Mouse (Mus musculus): ENCODE measurements at regions not wholly inside any gene's neighbourhood (a gene's known extent, or its start where the extent isn't known, plus 50 kb on each side); places are given as distances from the start of the nearest gene placed in this dataset.

GRCm38 (mm10) chr2:50964062-50964461, 184.8 kb downstream of the Rnd3 start:
- Histone ChIP-seq H3K9me3 (ENCODE audit: control insufficient read depth, low read length) (no peaks in the 10 kb centered on the region), H3K4me2 (ENCODE audit: low read length) (no peak overlapping the region), H3K4me3 (replicated peaks; ENCODE audit: low read length) (no peak overlapping the region), H3K27me3 (replicated peaks; ENCODE audit: control insufficient read depth, insufficient read depth, low read length) (no peaks in the 10 kb centered on the region), H3K36me3 (ENCODE audit: control insufficient read depth, insufficient read depth) (no peaks in the 10 kb centered on the region), H3K9ac (replicated peaks; ENCODE audit: low read depth, low read length) (no peak overlapping the region), H3K27ac (ENCODE audit: low read length) (no peak overlapping the region), H3K4me1 (replicated peaks; ENCODE audit: control insufficient read depth, insufficient read depth, low read length) (peaks cover 7% of the 10 kb centered on the region)
- WGBS, result 95% methylated on average over 3 of the region's 3 CpGs
- no peak for ATAC-seq

GRCm38 (mm10) chr2:50961049-50961448, 187.9 kb downstream of the Rnd3 start:
- Histone ChIP-seq H3K27ac (ENCODE audit: low read length) (no peak overlapping the region), H3K4me2 (ENCODE audit: low read length) (no peak overlapping the region), H3K9ac (replicated peaks; ENCODE audit: low read depth, low read length) (no peak overlapping the region), H3K9me3 (ENCODE audit: control insufficient read depth, low read length) (no peaks in the 10 kb centered on the region), H3K4me1 (replicated peaks; ENCODE audit: control insufficient read depth, insufficient read depth, low read length) (peaks cover 3% of the 10 kb centered on the region), H3K4me3 (replicated peaks; ENCODE audit: low read length) (no peak overlapping the region), H3K27me3 (replicated peaks; ENCODE audit: control insufficient read depth, insufficient read depth, low read length) (no peaks in the 10 kb centered on the region), H3K36me3 (ENCODE audit: control insufficient read depth, insufficient read depth) (no peaks in the 10 kb centered on the region)
- WGBS, result 81% methylated on average over 4 of the region's 4 CpGs
- no peak for ATAC-seq

- peak; percentile 67 for ATAC-seq
- H3K27me3 ChIP-seq (replicated peaks; ENCODE audit: control insufficient read depth, insufficient read depth, low read length), result no peaks in the 10 kb centered on the region
- H3K9me3 ChIP-seq (ENCODE audit: control insufficient read depth, low read length), result no peaks in the 10 kb centered on the region
- no peak overlapping the region for H3K9ac ChIP-seq (replicated peaks; ENCODE audit: low read depth, low read length)
- H3K4me3 ChIP-seq (replicated peaks; ENCODE audit: low read length), result no peak overlapping the region
- H3K4me2 ChIP-seq (ENCODE audit: low read length), result no peak overlapping the region
- H3K27ac ChIP-seq (ENCODE audit: low read length), result no peak overlapping the region
- H3K4me1 ChIP-seq (replicated peaks; ENCODE audit: control insufficient read depth, insufficient read depth, low read length), result peaks cover 4% of the 10 kb centered on the region
- 72% methylated on average over 9 of the region's 9 CpGs for WGBS
- H3K36me3 ChIP-seq (ENCODE audit: control insufficient read depth, insufficient read depth), result no peaks in the 10 kb centered on the region
Measured at GRCm38 (mm10) chr2:50959323-50959722, 189.6 kb downstream of the Rnd3 start.

- WGBS, result 13% methylated on average over 6 of the region's 6 CpGs
- H3K4me1 ChIP-seq (replicated peaks; ENCODE audit: control insufficient read depth, insufficient read depth, low read length), result peaks cover 4% of the 10 kb centered on the region
- no peak for ATAC-seq
- no peaks in the 10 kb centered on the region for H3K27me3 ChIP-seq (replicated peaks; ENCODE audit: control insufficient read depth, insufficient read depth, low read length)
- no peak overlapping the region for H3K4me2 ChIP-seq (ENCODE audit: low read length)
- H3K36me3 ChIP-seq (ENCODE audit: control insufficient read depth, insufficient read depth), result no peaks in the 10 kb centered on the region
- no peak overlapping the region for H3K27ac ChIP-seq (ENCODE audit: low read length)
- H3K4me3 ChIP-seq (replicated peaks; ENCODE audit: low read length), result no peak overlapping the region
- H3K9ac ChIP-seq (replicated peaks; ENCODE audit: low read depth, low read length), result no peak overlapping the region
- H3K9me3 ChIP-seq (ENCODE audit: control insufficient read depth, low read length), result no peaks in the 10 kb centered on the region
Measured at GRCm38 (mm10) chr2:50954361-50955066, 194.4 kb downstream of the Rnd3 start.

- Histone ChIP-seq H3K36me3 (ENCODE audit: control insufficient read depth, insufficient read depth) (no peaks in the 10 kb centered on the region), H3K9me3 (ENCODE audit: control insufficient read depth, low read length) (no peaks in the 10 kb centered on the region), H3K4me1 (replicated peaks; ENCODE audit: control insufficient read depth, insufficient read depth, low read length) (peaks cover 4% of the 10 kb centered on the region), H3K9ac (replicated peaks; ENCODE audit: low read depth, low read length) (no peak overlapping the region), H3K27ac (ENCODE audit: low read length) (no peak overlapping the region), H3K27me3 (replicated peaks; ENCODE audit: control insufficient read depth, insufficient read depth, low read length) (no peaks in the 10 kb centered on the region), H3K4me2 (ENCODE audit: low read length) (no peak overlapping the region), H3K4me3 (replicated peaks; ENCODE audit: low read length) (no peak overlapping the region)
- no peak for ATAC-seq
- 98% methylated on average over 3 of the region's 3 CpGs for WGBS
Measured at GRCm38 (mm10) chr2:50951027-50951426, 197.9 kb downstream of the Rnd3 start.

GRCm38 (mm10) chr2:50949717-50950116, 199.2 kb downstream of the Rnd3 start:
- WGBS, result 81% methylated on average over 4 of the region's 4 CpGs
- Histone ChIP-seq H3K4me3 (replicated peaks; ENCODE audit: low read length) (no peak overlapping the region), H3K27ac (ENCODE audit: low read length) (no peak overlapping the region), H3K4me1 (replicated peaks; ENCODE audit: control insufficient read depth, insufficient read depth, low read length) (peaks cover 3% of the 10 kb centered on the region), H3K36me3 (ENCODE audit: control insufficient read depth, insufficient read depth) (no peaks in the 10 kb centered on the region), H3K9ac (replicated peaks; ENCODE audit: low read depth, low read length) (no peak overlapping the region), H3K4me2 (ENCODE audit: low read length) (no peak overlapping the region), H3K9me3 (ENCODE audit: control insufficient read depth, low read length) (no peaks in the 10 kb centered on the region), H3K27me3 (replicated peaks; ENCODE audit: control insufficient read depth, insufficient read depth, low read length) (no peaks in the 10 kb centered on the region)
- no peak for ATAC-seq

- Histone ChIP-seq H3K4me2 (ENCODE audit: low read length) (no peak overlapping the region), H3K9me3 (ENCODE audit: control insufficient read depth, low read length) (no peaks in the 10 kb centered on the region), H3K4me3 (replicated peaks; ENCODE audit: low read length) (no peak overlapping the region), H3K4me1 (replicated peaks; ENCODE audit: control insufficient read depth, insufficient read depth, low read length) (no peaks in the 10 kb centered on the region), H3K9ac (replicated peaks; ENCODE audit: low read depth, low read length) (no peak overlapping the region), H3K27ac (ENCODE audit: low read length) (no peak overlapping the region), H3K36me3 (ENCODE audit: control insufficient read depth, insufficient read depth) (no peaks in the 10 kb centered on the region), H3K27me3 (replicated peaks; ENCODE audit: control insufficient read depth, insufficient read depth, low read length) (no peaks in the 10 kb centered on the region)
- 91% methylated on average over 4 of the region's 4 CpGs for WGBS
- ATAC-seq, result no peak
Measured at GRCm38 (mm10) chr2:50945526-50945925, 203.4 kb downstream of the Rnd3 start.

GRCm38 (mm10) chr2:50943180-50943579, 205.7 kb downstream of the Rnd3 start:
- Histone ChIP-seq H3K27ac (ENCODE audit: low read length) (no peak overlapping the region), H3K36me3 (ENCODE audit: control insufficient read depth, insufficient read depth) (no peaks in the 10 kb centered on the region), H3K9ac (replicated peaks; ENCODE audit: low read depth, low read length) (no peak overlapping the region), H3K27me3 (replicated peaks; ENCODE audit: control insufficient read depth, insufficient read depth, low read length) (no peaks in the 10 kb centered on the region), H3K9me3 (ENCODE audit: control insufficient read depth, low read length) (no peaks in the 10 kb centered on the region), H3K4me2 (ENCODE audit: low read length) (no peak overlapping the region), H3K4me1 (replicated peaks; ENCODE audit: control insufficient read depth, insufficient read depth, low read length) (no peaks in the 10 kb centered on the region), H3K4me3 (replicated peaks; ENCODE audit: low read length) (no peak overlapping the region)
- no peak for ATAC-seq
- WGBS, result 91% methylated on average over 15 of the region's 15 CpGs

GRCm38 (mm10) chr2:50942741-50943140, 206.2 kb downstream of the Rnd3 start:
- Histone ChIP-seq H3K4me3 (replicated peaks; ENCODE audit: low read length) (no peak overlapping the region), H3K9me3 (ENCODE audit: control insufficient read depth, low read length) (no peaks in the 10 kb centered on the region), H3K4me2 (ENCODE audit: low read length) (no peak overlapping the region), H3K4me1 (replicated peaks; ENCODE audit: control insufficient read depth, insufficient read depth, low read length) (no peaks in the 10 kb centered on the region), H3K36me3 (ENCODE audit: control insufficient read depth, insufficient read depth) (no peaks in the 10 kb centered on the region), H3K27ac (ENCODE audit: low read length) (no peak overlapping the region), H3K9ac (replicated peaks; ENCODE audit: low read depth, low read length) (no peak overlapping the region), H3K27me3 (replicated peaks; ENCODE audit: control insufficient read depth, insufficient read depth, low read length) (no peaks in the 10 kb centered on the region)
- 75% methylated on average over 11 of the region's 11 CpGs for WGBS
- ATAC-seq, result no peak

- ATAC-seq, result no peak
- Histone ChIP-seq H3K4me3 (replicated peaks; ENCODE audit: low read length) (no peak overlapping the region), H3K9ac (replicated peaks; ENCODE audit: low read depth, low read length) (no peak overlapping the region), H3K36me3 (ENCODE audit: control insufficient read depth, insufficient read depth) (no peaks in the 10 kb centered on the region), H3K4me2 (ENCODE audit: low read length) (no peak overlapping the region), H3K27ac (ENCODE audit: low read length) (no peak overlapping the region), H3K9me3 (ENCODE audit: control insufficient read depth, low read length) (no peaks in the 10 kb centered on the region), H3K27me3 (replicated peaks; ENCODE audit: control insufficient read depth, insufficient read depth, low read length) (no peaks in the 10 kb centered on the region), H3K4me1 (replicated peaks; ENCODE audit: control insufficient read depth, insufficient read depth, low read length) (peaks cover 3% of the 10 kb centered on the region)
- WGBS, result 16% methylated on average over 7 of the region's 7 CpGs
Measured at GRCm38 (mm10) chr2:50932936-50933335, 216.0 kb downstream of the Rnd3 start.
